In the genomic region with DNA sequence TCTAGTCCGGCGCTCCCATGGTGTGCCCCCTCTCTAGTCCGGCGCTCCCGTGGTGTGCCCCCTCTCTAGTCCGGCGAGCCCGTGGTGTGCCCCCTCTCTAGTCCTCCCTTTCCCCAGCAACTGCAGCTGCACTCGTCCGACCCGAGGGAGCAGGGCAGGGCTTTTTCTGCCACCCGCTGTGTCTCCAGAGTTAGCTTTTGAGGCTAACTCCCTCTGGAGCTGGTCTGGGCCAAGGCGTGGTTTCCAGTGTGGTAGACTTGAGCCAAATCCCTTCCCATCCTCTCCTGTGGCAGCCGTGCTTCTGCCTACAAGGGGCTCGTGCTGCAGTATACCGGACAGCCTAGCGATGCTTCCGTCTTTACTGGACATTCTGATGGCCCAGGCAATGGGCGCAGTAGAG, we compare ENCODE assay signal across 31 mouse cellular contexts. TPM values are rescaled to one million over a fixed set of nuclear protein-coding genes. Genes with fewer than 3 reads are reported as not detected.
"Had no signal": no experiment of that assay in that cellular context is flagged by ENCODE, and none has a peak within 500 bp of the region (broad histone marks: within the 10 kb centered on the region; RNA-seq: fewer than 3 reads in every experiment).

No protein-coding gene starts in this region.

- DNase-seq: gastrocnemius, postnatal 25 days; heart, adult 18-20 months; heart, postnatal 10 days; heart, postnatal 4 days; kidney, adult 18-20 months; kidney, adult 8-10 months; kidney, postnatal 14 days; kidney, postnatal 36 days; layer of hippocampus, adult 9-11 months; layer of hippocampus, postnatal 36 days; left cerebral cortex, postnatal 4 days had no signal

- ATAC-seq: hindbrain, embryonic 16.5 days; inflammation-experienced regulatory T-cells, adult 6 months; intestine, embryonic 15.5 days; intestine, postnatal 0 days; liver, embryonic 12.5 days had no signal

- H3K27ac ChIP-seq: heart, embryonic 10.5 days; hindbrain, embryonic 10.5 days; hindbrain, embryonic 12.5 days; hindbrain, embryonic 14.5 days; intestine, embryonic 15.5 days; kidney, embryonic 15.5 days; kidney, postnatal 0 days; limb, embryonic 13.5 days; limb, embryonic 15.5 days; liver, embryonic 12.5 days; liver, embryonic 14.5 days had no signal

- H3K4me3 ChIP-seq: heart, embryonic 10.5 days; heart, embryonic 12.5 days; hindbrain, embryonic 10.5 days; hindbrain, embryonic 12.5 days; intestine, embryonic 15.5 days; kidney, embryonic 15.5 days; limb, embryonic 13.5 days; limb, embryonic 15.5 days; liver, embryonic 12.5 days had no signal

- H3K9ac ChIP-seq: heart, embryonic 12.5 days; hindbrain, embryonic 12.5 days; hindbrain, embryonic 14.5 days; intestine, embryonic 15.5 days; kidney, embryonic 15.5 days; limb, embryonic 13.5 days; limb, embryonic 15.5 days; liver, embryonic 12.5 days; liver, embryonic 14.5 days had no signal

- H3K27me3 ChIP-seq: heart, embryonic 12.5 days; hindbrain, embryonic 12.5 days; intestine, embryonic 15.5 days; kidney, embryonic 15.5 days; limb, embryonic 13.5 days; limb, embryonic 15.5 days; liver, embryonic 12.5 days had no signal

- H3K4me1 ChIP-seq: hindbrain, embryonic 10.5 days; hindbrain, embryonic 12.5 days; intestine, embryonic 15.5 days; limb, embryonic 13.5 days; limb, embryonic 15.5 days had no signal

- H3K4me2 ChIP-seq: heart, embryonic 12.5 days; hindbrain, embryonic 12.5 days; hindbrain, embryonic 14.5 days; intestine, embryonic 15.5 days; kidney, embryonic 15.5 days; limb, embryonic 13.5 days; limb, embryonic 15.5 days; liver, embryonic 12.5 days had no signal

- H3K9me3 ChIP-seq: intestine, embryonic 15.5 days; limb, embryonic 15.5 days had no signal

RNA-seq across cellular contexts. Expression of gene Trp53tg5, which starts 34.3 kb away (rescaled TPM):
- polyA plus RNA-seq: heart, embryonic 10.5 days; heart, embryonic 14.5 days; heart, embryonic 16.5 days; hindbrain, embryonic 10.5 days; hindbrain, embryonic 12.5 days; hindbrain, embryonic 16.5 days; inflammation-experienced regulatory T-cells, adult 6 months; intestine, embryonic 15.5 days; intestine, postnatal 0 days; kidney, embryonic 15.5 days; kidney, postnatal 0 days; large intestine, adult 2 months; limb, embryonic 11.5 days; limb, embryonic 13.5 days; limb, embryonic 15.5 days; liver, adult 2 months; liver, embryonic 12.5 days; liver, embryonic 14.5 days had no signal
